Mouse (Mus musculus): Measurements from ENCODE around the gene Cacfd1.

Gene Cacfd1

GRCm38 (mm10) chr2:27026857-27027617 lies 17.3 kb downstream of the Cacfd1 start:
- DNase-seq (ENCODE audit: low read depth, low spot score): no peak

- peak; percentile 77 for DNase-seq (ENCODE audit: low read depth, low spot score)
Measured at GRCm38 (mm10) chr2:27027618-27028436, 18.1 kb downstream of the Cacfd1 start, which contains the start of gene Slc2a6. TSS of gene Slc2a6 (minus strand) at chr2:27027998.

DNA sequence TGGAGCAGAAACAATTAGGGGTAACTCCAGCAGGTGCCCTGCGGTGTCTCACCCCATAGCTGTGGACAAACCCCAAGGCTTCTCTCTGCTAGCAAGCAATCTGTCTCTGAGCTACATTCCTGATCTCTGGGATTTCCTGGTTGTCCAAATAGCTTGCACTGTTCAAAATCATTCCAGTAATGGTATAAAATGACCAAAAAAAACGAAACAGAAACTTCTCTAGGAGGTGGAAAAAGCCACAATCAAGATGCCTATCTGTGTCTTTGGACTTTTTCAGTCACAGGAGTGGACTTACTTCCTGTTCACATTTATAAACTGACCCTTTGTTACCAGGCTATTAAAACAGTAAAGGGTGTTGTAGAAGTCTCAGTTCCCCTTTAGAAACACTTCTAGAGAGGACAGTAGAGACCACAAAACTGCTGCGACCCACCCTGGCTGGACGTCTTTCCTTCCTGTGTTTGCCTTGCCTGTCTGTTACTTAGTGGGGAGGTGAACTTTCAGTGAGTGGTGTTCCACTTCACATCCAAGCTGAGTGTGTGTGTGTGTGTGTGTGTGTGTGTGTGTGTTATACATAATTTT lies 18.8 kb downstream of the Cacfd1 start:
- DNase-seq (ENCODE audit: low read depth, low spot score): no peak

- no peak for DNase-seq (ENCODE audit: low read depth, low spot score)
Measured at GRCm38 (mm10) chr2:27032361-27032760, 22.6 kb downstream of the Cacfd1 start.

DNA sequence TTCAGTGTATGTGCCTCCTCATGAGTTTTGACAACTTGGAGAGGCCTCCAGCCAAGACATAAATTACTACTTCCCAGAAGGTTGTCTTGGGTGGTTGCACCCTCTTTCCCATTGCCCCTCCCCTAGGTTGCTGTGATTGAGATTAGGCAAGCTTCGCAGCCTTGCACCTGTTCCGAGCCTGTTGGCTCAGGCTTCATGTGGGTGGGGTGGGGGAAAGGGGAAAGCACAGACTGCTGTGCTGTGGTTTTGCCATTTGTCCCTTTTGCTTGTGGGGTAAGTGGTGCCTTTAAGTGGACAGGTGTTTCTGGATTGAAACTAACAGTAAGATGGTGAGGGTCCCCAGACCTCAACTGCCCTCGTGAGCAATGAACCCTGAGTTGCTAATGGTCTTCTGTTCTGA lies 26.3 kb downstream of the Cacfd1 start:
- DNase-seq (ENCODE audit: low read depth, low spot score): no peak

GRCm38 (mm10) chr2:27037008-27037407 lies 27.3 kb downstream of the Cacfd1 start:
- no peak for DNase-seq (ENCODE audit: low read depth, low spot score)

DNA sequence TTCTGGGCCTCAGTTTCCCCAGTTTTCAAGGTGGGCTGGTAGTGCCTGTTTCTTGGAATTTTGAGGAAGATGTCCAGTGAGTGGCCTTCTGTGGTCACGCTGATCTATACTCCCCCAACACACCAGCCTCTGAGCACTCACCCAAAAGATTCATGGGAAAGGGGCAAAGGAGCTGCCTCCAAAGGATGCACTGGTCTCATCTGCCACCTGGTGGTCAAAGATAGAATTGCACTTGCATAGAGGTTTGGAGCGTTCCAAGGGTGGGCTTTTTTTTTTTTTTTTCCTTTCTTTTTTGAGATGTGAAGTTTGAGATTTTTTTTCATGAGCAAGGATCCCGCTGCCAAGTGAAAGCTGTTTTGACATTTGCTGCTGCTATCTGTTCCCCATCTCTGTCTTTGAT lies 28.9 kb downstream of the Cacfd1 start:
- peak; percentile 70 for DNase-seq (ENCODE audit: low read depth, low spot score)

- no peak for DNase-seq (ENCODE audit: low read depth, low spot score)
Measured at GRCm38 (mm10) chr2:27039286-27039685, 29.6 kb downstream of the Cacfd1 start.

DNA sequence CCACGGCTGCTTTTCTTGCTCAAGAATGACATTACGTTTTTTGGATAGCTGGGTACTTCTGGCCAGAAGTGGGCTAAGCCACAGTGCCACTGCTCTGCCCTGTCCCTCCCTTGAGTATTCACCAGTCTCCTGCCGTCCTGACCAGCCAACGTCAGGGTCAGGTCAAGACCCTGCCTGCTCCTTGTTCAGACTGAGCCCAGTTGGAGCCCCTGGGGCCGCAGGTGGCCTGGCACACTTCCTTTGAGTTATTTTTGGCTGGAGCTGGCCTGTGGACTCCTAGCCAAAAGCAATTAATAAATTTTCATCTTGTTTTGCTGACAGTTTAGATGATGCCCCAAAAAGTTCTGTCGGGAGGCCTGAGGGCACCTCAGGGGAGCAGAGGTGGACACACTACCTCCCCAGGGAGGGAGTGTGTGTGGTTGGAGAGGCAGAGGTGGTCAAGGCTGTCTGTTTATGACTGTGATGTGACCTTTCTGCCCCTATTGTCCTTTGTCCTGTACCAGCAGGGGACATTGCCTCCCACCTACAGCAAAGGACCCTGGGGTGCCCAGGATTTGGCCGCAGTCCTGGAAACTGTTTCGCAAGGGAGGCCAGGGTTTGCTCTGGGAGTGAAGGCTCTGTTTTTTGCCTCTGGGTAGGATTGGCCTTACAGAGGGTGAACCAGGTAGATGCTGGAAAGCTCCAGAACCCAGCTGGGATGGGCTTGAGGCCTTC lies 32.6 kb downstream of the Cacfd1 start:
- no peak for DNase-seq (ENCODE audit: low read depth, low spot score)

DNA sequence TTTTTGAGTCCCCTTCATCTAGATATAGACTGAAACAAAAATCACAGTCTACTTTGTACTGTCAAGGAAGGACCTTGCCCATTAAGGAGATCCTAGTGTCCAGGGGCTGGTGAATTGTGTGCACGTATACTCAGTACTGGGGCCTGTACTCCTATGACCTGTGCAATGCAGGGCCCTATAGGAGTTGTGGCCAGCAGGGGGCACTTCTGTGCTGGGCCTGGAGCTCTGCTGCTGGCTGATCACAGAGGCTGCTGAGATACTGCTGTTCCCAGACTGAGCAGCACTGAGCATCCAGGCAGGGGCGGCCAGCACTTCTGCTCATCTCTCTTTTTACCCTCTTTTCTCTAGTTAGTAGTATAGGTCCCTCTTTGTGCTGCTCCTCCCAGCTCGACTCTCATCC lies 33.7 kb downstream of the Cacfd1 start:
- peak; percentile 60 for DNase-seq (ENCODE audit: low read depth, low spot score)

- no peak for DNase-seq (ENCODE audit: low read depth, low spot score)
Measured at GRCm38 (mm10) chr2:27044166-27044565, 34.4 kb downstream of the Cacfd1 start.

DNA sequence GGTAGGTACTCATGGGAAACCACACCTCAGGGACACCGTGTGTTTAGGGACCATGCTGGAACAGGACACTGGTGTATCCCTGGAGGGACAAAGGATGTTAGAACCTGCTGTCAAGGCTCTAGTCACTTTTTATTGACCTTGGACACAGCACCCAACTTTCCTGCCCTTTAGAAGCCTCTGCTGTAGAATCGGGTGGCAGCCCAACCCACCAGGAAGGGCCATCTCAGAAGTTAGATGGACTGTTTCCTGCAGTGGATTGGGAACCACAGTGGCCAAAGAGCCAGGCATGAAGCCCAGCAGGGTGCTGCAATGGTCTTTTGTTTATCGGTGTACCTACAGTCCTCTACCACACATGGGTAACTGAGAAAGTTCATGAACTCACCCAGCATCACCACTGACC lies 34.9 kb downstream of the Cacfd1 start:
- no peak for DNase-seq (ENCODE audit: low read depth, low spot score)

DNA sequence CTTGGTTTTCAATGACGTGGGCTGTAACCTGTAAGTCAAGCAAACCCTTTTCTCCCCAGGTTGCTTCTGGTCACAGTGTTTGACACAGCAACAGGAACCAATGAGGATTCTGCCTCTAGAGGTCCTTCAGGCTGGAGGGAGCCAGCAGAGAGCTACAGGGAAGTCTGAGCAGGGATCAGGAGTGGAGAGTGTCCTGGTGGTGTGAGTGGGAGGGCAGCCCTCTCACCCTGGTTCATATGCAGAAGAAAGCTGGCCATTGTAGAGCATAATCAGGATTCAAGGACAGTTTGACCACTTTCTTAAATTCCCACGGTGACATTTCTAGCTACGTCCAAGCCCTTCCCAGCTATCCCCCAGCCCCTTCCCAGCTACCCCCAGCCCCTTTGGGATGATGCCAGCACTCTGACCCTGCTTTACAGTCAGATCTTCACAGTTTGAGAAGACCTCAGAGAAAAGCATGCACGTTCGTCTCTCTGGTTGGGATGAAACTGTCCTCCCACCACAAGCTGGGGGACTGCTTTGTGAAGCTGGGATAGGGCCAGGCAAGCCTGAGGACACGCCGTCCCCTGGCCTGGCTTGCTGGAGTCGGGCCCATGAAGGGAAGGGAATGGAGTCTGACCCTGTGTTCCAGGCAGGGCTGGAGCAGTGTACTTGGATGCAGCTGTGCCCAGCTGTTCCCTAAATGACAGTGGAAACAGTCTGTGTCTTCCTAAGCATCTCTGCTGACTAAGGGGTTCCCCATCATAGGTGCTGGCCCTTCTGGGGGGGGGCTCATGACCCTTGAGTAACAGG lies 36.4 kb downstream of the Cacfd1 start:
- no peak for DNase-seq (ENCODE audit: low read depth, low spot score)

- DNase-seq (ENCODE audit: low read depth, low spot score): no peak
Measured at GRCm38 (mm10) chr2:27049408-27049807, 39.7 kb downstream of the Cacfd1 start.

- DNase-seq (ENCODE audit: low read depth, low spot score): no peak
Measured at GRCm38 (mm10) chr2:27058251-27058650, 48.5 kb downstream of the Cacfd1 start.

DNA sequence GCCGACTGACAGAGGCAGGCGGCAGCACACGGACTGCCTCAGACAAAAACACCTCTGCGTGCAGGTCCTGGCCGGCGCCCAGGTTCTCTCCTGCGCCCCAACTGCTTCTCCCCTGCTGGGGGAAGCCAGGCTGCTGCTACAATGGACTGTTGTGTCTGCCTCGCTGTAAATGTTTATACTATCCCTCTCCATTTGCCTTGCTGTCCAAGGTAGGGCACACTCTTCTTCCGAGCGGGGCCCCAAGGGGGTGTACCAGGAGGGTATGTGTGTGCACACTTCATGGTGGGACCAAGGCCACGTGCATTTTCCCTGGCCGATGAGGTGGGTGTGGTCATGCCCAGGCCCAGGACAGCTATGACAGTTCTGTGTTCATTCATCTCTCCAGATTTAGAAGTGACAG lies 49.0 kb downstream of the Cacfd1 start:
- DNase-seq (ENCODE audit: low read depth, low spot score): no peak

DNA sequence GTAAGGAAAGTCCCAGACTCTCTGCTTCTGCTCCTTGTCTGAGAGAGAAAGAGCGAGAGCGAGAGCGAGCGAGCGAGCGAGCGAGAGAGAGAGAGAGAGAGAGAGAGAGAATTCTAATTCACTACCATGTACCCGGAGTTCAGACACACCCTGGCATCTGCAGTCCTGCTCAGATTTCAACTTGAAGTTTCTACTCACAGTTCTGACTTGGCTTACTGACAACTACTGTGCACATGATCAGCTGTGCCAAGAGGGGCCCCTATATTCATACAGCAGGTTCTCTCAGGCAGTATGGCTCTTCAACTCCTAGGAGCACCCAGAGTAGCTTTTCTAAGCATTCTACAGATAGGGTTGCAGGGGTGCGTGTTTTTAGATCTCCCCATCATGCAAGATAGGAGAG lies 49.5 kb downstream of the Cacfd1 start:
- no peak for DNase-seq (ENCODE audit: low read depth, low spot score)

DNA sequence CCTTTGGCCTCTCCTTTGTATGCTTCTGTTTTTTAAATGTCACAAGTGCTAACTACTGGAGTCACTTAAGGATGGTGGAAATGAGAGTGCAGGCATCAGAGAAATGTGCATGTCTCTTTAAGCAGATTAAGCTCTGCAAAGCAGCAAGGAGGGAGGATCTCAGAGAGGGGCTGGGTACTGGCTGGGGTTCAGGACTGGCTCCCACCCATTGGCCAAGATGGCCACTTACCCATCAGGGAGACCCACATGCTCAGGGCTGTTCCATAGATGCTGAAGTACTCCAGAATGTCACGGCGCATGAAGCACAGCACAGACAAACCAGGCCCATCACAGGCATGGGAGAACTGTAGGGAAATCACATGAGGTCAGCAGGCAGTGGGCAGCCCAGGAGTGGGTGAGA lies 57.4 kb downstream of the Cacfd1 start:
- DNase-seq (ENCODE audit: low read depth, low spot score): no peak

GRCm38 (mm10) chr2:27067996-27068395 lies 58.3 kb downstream of the Cacfd1 start:
- no peak for DNase-seq (ENCODE audit: low read depth, low spot score)

DNA sequence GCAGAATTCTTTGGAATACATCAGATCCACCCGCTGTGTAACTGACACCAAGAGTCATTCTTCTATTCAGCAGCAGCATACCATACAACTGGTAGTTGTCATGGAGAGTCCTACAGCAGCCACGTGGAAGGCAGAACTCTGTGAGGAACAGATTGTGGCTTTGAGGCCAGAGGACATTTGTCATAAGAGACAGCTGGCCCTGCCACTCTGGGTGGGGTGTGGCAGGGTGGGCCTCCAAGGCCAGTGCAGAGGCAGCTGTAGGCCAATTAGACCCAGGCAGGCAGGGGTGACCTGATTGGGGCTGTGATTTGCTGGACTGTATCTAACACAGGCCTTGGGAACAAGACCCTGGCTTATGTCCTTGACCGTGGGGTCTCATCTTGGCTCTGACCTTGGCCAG lies 59.9 kb downstream of the Cacfd1 start:
- DNase-seq (ENCODE audit: low read depth, low spot score): no peak

DNA sequence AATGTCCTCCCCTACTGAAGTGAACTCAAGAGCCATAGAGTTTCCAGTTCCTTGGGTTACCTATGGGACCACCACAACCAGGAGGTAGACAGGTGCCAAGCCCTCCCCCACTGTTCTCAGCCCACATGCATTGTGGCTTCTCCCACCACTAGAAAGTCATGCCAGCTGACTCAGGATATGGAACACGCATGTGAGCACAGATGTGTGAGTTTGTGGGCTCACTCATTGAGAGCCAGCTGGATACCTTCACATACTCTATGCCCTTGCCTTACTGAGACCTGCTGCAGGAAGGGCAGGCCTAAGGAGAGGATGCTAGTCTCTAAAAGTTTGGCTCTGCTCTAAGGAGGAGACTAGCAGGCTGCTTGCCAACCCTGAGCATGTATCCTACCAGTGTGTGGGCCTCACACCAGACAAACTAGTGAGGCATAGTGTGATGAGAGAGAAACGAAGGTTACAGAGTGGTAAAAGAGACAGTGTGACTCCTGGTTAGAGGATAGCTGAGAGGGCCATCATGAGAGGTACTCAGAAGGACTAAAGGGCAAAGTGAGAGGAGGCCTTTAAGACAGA lies 60.6 kb downstream of the Cacfd1 start:
- DNase-seq (ENCODE audit: low read depth, low spot score): no peak

Data from retina, postnatal 7 days (tissue).